Mouse (Mus musculus) embryonic facial prominence, embryonic 14.5 days (tissue): ENCODE measurements around the gene Abca4. TPM values are rescaled to one million over a fixed set of nuclear protein-coding genes. Genes with fewer than 3 reads are reported as not detected.
A peak's percentile ranks its signal among the peaks of the same experiment; 100 is the strongest.

ENCODE experiments used
- ATAC-seq: fragments of 200-750 bp; cut with Nextera tagmentation; 2 replicates; pipeline ENCODE4 v1.8.0; 2017; ENCODE audit warnings: low read depth, moderate number of reproducible peaks, moderate TSS enrichment
- DNase-seq: peaks from one replicate; pipeline ENCODE4 v3.0.0-alpha.2; 2015; ENCODE audit warnings: low spot score
- H3K27ac ChIP-seq: fragments of 300-500 bp; sonication (generic); replicated peaks from 2 replicates; pipeline ENCODE4 v1.5.1; 2014; ENCODE audit warnings: low read depth, mild to moderate bottlenecking, low read length, moderate library complexity
- H3K27me3 ChIP-seq: fragments of 300-500 bp; sonication (generic); replicated peaks from 2 replicates; pipeline ENCODE4 v1.6.1; 2014; ENCODE audit warnings: low read length; ENCODE audit not compliant: control insufficient read depth, insufficient read depth
- H3K36me3 ChIP-seq: fragments of 300-500 bp; sonication (generic); 2 replicates; pipeline ENCODE4 v1.6.1; 2014; ENCODE audit warnings: low read length, mixed read lengths; ENCODE audit not compliant: control insufficient read depth, insufficient read depth
- H3K4me1 ChIP-seq: fragments of 300-500 bp; sonication (generic); 2 replicates; pipeline ENCODE4 v1.6.1; 2014; ENCODE audit warnings: antibody characterized with exemption, low read length; ENCODE audit not compliant: control insufficient read depth, insufficient read depth
- H3K4me2 ChIP-seq: fragments of 300-500 bp; sonication (generic); 2 replicates; pipeline ENCODE4 v1.6.1; 2014; ENCODE audit warnings: low read depth, mild to moderate bottlenecking, low read length, moderate library complexity, mixed read lengths
- H3K4me3 ChIP-seq: fragments of 300-500 bp; sonication (generic); 2 replicates; pipeline ENCODE4 v1.5.1; 2014; ENCODE audit warnings: low read depth, mild to moderate bottlenecking, low read length
- H3K9ac ChIP-seq: fragments of 300-500 bp; sonication (generic); 2 replicates; pipeline ENCODE4 v1.6.1; 2014; ENCODE audit warnings: low read depth, mild to moderate bottlenecking, low read length, moderate library complexity, mixed read lengths
- H3K9me3 ChIP-seq: fragments of 300-500 bp; sonication (generic); 2 replicates; pipeline ENCODE4 v1.6.1; 2016; ENCODE audit warnings: low read length; ENCODE audit not compliant: control insufficient read depth
- WGBS: fragments of 180-500 bp; shearing (Covaris S2); extraction: QIAGEN DNeasy Blood & Tissue Kit; methylation state at CpG from one replicate; pipeline ENCODE4 v1.1.7; 2014; 5-methylcytosine and 5-hydroxymethylcytosine counted together
- polyA plus RNA-seq: library from polyadenylated mRNA; unstranded; fragments of >200 nt; fragmentation: Nextera tagmentation; extraction: Ambion mirVana; gene quantifications from 2 replicates; pipeline ENCODE4 v1.2.1, GENCODE M21; 2014

Gene Abca4
- polyA plus RNA-seq, 1 experiment from 2014 or later, result 1.5 TPM

DNA sequence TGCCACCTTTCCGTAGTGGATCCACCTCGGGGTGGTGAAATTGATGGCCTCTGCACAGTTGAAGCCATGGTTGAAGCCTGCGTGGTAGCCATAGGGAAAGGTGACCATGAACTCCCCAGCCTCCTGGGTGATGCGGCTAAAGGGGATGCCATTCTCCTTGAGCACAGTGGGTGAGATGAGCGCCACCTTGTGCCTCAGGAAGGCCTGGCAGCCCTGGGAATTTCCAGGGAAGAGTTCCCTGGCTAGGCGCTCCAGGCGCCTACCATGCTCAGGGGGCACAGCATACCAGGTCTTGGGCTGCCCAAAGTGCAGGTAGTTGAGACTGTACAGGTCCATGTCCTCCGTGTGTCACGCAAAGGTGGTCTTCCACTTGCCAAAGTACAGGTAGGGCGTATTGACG is 139.9 kb downstream of the Abca4 start:
- WGBS, result 71% methylated on average over 11 of the region's 11 CpGs
- no peak for ATAC-seq
- DNase-seq, result no peak
- Histone ChIP-seq H3K27ac (no peak overlapping the region), H3K9me3 (no peaks in the 10 kb centered on the region), H3K27me3 (no peaks in the 10 kb centered on the region), H3K36me3 (no peaks in the 10 kb centered on the region), H3K4me2 (no peak overlapping the region), H3K9ac (no peak overlapping the region), H3K4me3 (no peak overlapping the region), H3K4me1 (no peaks in the 10 kb centered on the region)

DNA sequence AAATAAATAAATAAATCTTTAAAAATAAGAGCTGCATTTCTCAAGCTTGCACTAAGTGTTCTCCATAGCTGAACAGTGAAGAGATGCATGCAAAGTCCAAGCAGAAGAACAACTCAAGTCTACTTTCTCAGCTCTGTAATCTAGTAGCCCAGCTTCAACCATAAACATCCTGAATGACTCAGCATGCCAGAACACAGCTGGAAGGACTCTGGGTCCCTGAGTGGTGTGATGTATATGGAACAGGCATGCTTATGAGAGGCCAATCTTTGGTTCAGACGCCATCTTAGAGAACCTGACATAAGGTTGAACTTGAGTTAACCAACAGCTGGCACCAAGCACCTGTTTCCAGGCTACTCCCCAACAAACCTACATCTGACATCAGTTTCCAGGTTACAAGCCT is 142.7 kb downstream of the Abca4 start:
- Histone ChIP-seq H3K27me3 (no peaks in the 10 kb centered on the region), H3K36me3 (no peaks in the 10 kb centered on the region), H3K4me2 (no peak overlapping the region), H3K9ac (no peak overlapping the region), H3K9me3 (no peaks in the 10 kb centered on the region), H3K4me1 (no peaks in the 10 kb centered on the region), H3K4me3 (no peak overlapping the region), H3K27ac (no peak overlapping the region)
- DNase-seq (no peak), ATAC-seq (no peak)
- 80% methylated on average over 1 of the region's 1 CpGs for WGBS

DNA sequence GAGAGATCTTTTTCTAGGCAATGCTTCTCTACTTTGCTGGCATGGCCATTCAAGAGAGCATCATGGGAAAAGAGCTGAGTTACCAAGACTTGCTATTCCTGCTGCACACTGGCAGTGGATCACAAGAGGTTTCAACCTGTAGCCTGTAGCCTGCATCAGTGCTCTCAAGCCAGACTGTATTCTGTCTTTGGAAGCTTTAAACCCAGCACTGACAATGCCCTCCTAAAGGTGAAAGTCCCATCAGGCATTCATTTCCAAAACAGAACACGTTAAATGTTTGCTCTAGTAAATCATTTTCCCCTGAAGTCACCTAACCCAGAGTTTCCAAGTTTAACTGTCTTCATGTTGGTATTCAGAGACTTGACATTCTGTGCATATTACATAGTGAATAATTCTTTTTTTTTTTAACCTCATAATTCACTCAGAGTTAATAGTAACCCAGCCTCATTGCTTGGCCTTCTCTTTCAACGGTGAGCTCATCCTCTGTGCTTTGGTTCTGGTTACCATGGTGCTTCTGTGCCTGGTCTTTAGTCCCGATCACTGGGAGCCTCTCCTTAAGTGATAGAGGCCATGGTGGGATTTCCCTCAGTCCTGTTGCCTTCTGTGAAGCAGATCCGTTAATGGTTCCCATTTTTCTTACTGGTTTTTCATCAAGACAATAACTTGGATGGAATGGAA is 152.5 kb downstream of the Abca4 start:
- Histone ChIP-seq H3K36me3 (no peaks in the 10 kb centered on the region), H3K9me3 (no peaks in the 10 kb centered on the region), H3K4me1 (peaks cover 8% of the 10 kb centered on the region; the same call in 1 of the 2 replicates), H3K27me3 (no peaks in the 10 kb centered on the region), H3K4me2 (no peak overlapping the region), H3K27ac (no peak overlapping the region), H3K9ac (no peak overlapping the region), H3K4me3 (no peak overlapping the region)
- no peak for ATAC-seq
- 70% methylated on average over 4 of the region's 4 CpGs for WGBS
- DNase-seq, result no peak

DNA sequence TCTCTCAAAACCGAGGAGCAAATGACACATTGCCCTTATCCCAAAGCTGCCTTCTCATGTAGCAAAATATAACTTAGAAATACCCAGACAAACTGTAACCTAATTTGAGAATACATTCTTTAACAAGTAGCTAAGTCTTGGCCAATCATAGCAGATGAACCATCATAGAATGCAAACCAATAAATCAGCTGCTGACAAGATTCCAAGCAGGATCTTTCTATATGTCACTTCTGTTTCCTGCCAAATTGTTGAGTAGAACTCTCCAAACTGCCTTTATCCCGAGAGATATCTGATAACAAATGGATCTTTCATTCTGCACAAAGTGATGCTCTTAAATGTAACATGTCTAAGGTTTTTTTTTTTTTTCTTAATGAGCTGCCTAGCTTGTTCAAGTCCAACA is 154.3 kb downstream of the Abca4 start:
- Histone ChIP-seq H3K4me2 (no peak overlapping the region), H3K27me3 (no peaks in the 10 kb centered on the region), H3K36me3 (no peaks in the 10 kb centered on the region), H3K27ac (no peak overlapping the region), H3K9me3 (no peaks in the 10 kb centered on the region), H3K9ac (no peak overlapping the region), H3K4me3 (no peak overlapping the region), H3K4me1 (peaks cover 8% of the 10 kb centered on the region; the same call in 1 of the 2 replicates)
- WGBS, result 75% methylated on average over 2 of the region's 2 CpGs
- ATAC-seq (no peak), DNase-seq (peak; percentile 36)

DNA sequence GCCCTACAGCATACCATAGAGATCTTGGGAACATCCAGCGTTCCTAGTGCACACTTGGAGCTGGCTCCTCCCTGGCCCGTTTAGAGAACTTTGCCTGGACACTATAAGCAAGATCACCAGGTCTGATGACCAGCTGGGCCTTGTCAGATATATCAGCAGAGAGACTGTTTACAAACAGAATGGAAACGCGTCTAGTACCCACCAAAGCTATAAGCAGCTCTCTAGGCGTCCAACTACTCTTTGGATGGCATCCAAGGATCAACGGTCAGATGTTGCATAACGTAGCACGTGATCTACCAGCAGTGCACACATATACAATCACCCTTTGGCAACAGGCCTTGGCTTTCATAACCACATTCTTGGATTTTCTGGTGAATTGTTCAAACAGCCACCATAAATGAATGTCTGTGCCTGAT is 154.7 kb downstream of the Abca4 start:
- H3K9me3 ChIP-seq, result no peaks in the 10 kb centered on the region
- DNase-seq, result peak; percentile 87
- no peak overlapping the region for H3K9ac ChIP-seq
- 68% methylated on average over 8 of the region's 8 CpGs for WGBS
- ATAC-seq, result 0 out of 2 replicates have a peak, but pooled peaks have one; percentile 41
- H3K4me2 ChIP-seq, result no peak overlapping the region
- H3K27me3 ChIP-seq, result no peaks in the 10 kb centered on the region
- no peaks in the 10 kb centered on the region for H3K36me3 ChIP-seq
- no peak overlapping the region for H3K27ac ChIP-seq
- peaks cover 8% of the 10 kb centered on the region; the same call in 1 of the 2 replicates for H3K4me1 ChIP-seq
- no peak overlapping the region for H3K4me3 ChIP-seq

DNA sequence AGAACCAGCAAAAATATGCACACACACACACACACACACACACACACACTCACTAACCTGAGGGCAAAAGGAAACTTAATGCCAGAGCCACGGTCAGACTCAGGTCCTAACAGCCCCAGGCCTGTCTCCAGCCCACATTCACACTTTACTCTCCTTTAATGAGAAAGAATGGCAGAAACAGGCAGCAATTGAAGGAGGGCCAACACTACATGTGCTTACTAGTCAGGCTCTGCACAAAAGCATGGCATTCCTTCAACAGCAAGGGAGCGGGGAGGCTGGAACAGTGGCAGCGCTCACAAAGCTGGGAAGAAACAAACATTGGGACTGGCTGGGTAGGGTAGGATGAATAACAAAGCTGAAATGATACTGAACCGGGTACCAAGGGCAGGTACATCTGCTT is 155.4 kb downstream of the Abca4 start:
- no peaks in the 10 kb centered on the region for H3K27me3 ChIP-seq
- ATAC-seq (no peak), DNase-seq (peak; percentile 18)
- WGBS, result 67% methylated on average over 4 of the region's 4 CpGs
- no peak overlapping the region for H3K9ac ChIP-seq
- no peak overlapping the region for H3K27ac ChIP-seq
- no peaks in the 10 kb centered on the region for H3K36me3 ChIP-seq
- no peak overlapping the region for H3K4me2 ChIP-seq
- peaks cover 8% of the 10 kb centered on the region; the same call in 1 of the 2 replicates for H3K4me1 ChIP-seq
- no peak overlapping the region for H3K4me3 ChIP-seq
- no peaks in the 10 kb centered on the region for H3K9me3 ChIP-seq

DNA sequence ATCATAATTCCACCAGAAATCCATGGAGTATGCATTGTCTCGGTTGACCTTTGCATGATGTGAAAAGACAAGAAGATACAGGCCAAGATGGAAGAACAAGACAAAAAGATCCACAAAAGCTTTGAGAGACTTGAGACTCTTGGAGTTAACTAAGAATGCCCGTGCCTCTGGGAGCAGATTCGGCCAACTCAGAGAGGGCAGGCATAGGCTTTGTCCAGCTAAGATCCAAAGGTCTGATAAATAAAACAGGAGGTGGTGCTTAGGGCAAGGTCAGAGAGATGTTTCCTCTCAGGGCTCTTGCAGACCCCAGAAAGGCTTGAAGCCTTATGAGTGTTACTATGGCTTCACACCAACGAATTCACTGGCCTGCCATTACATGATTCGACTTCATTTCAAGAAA is 155.8 kb downstream of the Abca4 start:
- no peak overlapping the region for H3K27ac ChIP-seq
- no peak for ATAC-seq
- WGBS, result 90% methylated on average over 5 of the region's 5 CpGs

DNA sequence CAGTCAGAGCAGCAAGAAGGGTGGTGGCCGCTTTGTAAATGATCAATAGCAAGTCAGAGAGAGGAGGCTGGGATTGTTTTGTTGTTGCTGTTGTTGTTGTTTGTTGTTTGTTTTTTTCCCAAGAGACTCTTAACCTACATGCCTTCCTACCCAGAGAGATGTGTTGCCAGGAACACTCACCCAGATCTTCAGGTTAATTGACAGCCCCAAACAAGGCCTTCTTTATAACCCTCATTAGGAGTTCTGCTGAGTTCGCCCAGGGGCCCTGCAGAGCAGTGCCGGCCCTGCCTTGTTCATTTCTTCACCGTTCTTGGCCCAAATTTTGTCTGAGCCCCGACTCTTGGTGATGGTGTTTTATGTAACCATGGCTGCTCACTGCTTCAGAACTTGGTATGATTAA is 156.2 kb downstream of the Abca4 start:
- H3K4me3 ChIP-seq, result no peak overlapping the region
- no peaks in the 10 kb centered on the region for H3K27me3 ChIP-seq
- H3K4me1 ChIP-seq, result peaks cover 8% of the 10 kb centered on the region; the same call in 1 of the 2 replicates
- H3K4me2 ChIP-seq, result no peak overlapping the region
- no peak overlapping the region for H3K27ac ChIP-seq
- no peak overlapping the region for H3K9ac ChIP-seq
- no peaks in the 10 kb centered on the region for H3K9me3 ChIP-seq
- ATAC-seq (no peak), DNase-seq (no peak)
- H3K36me3 ChIP-seq, result no peaks in the 10 kb centered on the region
- 48% methylated on average over 5 of the region's 5 CpGs for WGBS

More for the DNA sequence above, 155.8 kb downstream of the Abca4 start:
- DNase-seq, result no peak
- no peaks in the 10 kb centered on the region for H3K27me3 ChIP-seq
- H3K4me3 ChIP-seq, result no peak overlapping the region
- peaks cover 8% of the 10 kb centered on the region; the same call in 1 of the 2 replicates for H3K4me1 ChIP-seq
- H3K9me3 ChIP-seq, result no peaks in the 10 kb centered on the region
- H3K36me3 ChIP-seq, result no peaks in the 10 kb centered on the region
- H3K4me2 ChIP-seq, result no peak overlapping the region
- no peak overlapping the region for H3K9ac ChIP-seq

DNA sequence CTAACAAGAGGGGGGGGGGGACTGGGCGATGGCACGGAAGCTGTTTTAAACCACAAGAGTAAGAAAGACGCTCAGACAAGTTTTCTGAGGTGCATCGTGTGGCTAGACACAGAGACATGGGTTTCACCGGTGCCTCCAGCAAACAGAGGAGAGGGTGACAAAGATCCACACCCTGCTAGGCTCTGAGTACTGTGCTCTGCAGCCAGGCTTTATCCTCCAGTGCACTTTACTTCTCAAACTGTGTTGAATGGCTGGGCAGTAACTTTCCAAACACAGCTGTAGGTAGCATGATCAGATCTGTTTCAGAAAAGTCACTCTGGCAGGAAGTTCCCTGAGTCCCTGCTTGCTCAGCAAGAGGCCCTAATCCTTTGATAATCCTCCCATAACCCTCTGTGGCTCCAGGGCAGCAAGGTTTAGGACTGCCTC is 158.1 kb downstream of the Abca4 start:
- 10% methylated on average over 4 of the region's 5 CpGs for WGBS
- H3K9ac ChIP-seq, result 0 out of 2 replicates have a peak overlapping the region, but pooled peaks have one; percentile 10
- no peak overlapping the region for H3K27ac ChIP-seq
- ATAC-seq, result peak; percentile 79
- H3K27me3 ChIP-seq, result no peaks in the 10 kb centered on the region
- H3K9me3 ChIP-seq, result no peaks in the 10 kb centered on the region
- H3K36me3 ChIP-seq, result no peaks in the 10 kb centered on the region
- peaks cover 8% of the 10 kb centered on the region; the same call in 1 of the 2 replicates for H3K4me1 ChIP-seq
- DNase-seq, result peak; percentile 72
- no peak overlapping the region for H3K4me3 ChIP-seq
- no peak overlapping the region for H3K4me2 ChIP-seq
